Mouse (Mus musculus): Measurements from ENCODE around the gene Cldn12.

Gene Cldn12

DNA sequence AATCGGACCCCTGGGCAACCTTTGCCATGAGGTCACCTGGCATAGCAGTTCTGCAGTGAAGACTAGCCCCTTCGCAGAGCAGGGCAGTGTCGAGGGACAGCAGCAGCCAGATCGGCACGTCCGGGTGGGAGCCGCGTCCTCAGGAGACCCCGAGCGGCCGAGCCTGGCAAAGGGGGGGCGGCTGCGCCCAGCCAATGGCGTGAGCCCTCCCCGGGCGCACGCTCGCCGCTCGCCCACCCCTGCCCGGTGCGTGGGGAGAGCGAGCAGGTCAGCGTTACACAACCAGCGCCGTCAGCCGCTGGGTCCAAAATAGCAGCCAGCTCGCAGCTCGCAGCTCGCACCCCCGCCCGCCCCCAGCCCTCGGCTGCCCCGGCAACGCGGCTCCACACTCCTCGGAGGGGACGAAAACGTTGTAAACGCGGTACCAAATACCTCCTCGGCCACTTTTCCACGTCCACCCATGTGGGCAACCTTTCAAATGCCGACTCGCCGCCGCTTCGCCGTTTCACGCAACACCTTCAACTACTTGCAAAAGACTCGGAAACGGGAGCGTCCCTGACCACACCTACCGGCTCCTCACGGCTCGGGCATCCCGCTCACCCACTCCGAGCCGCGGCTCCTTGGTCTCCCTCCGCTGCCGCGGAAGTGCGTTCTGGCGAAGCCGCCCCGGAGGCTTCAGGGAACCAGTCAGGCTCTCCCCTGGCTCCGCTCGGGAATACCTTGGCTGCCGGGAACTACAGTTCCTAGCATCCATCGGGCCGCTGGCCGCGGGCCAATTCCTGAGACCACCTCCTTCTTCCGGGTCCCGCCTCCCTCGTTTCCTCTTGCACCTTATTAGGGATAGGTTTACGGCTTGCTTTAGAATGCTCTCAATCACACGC is at the start of gene Cldn12:
Gene Cldn12, minus strand, starts transcription at position 763 of the 881 bp plus-strand sequence.
- peak; percentile 56 for DNase-seq (ENCODE audit: extremely low read depth, low read depth)

DNA sequence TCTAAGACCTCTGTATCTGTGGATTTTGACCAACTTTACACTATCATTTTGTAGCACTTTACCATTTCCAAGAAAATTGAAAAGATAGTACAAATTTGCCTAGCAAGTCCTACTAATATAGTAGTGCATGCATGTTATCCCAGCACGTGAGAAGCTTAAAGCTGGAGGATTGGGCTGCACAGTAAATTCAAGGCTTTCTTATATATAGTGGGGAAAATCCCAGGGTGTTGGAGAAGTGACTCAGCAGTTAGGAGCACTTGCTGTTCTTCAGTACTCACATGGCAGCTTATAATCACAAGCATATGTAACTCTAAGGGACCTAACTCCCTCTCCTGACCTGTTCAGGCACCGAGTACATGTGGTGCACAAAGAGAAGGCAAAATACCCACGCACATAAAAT is 47.7 kb upstream of the Cldn12 start:
- no peak for DNase-seq (ENCODE audit: extremely low read depth, low read depth)

DNA sequence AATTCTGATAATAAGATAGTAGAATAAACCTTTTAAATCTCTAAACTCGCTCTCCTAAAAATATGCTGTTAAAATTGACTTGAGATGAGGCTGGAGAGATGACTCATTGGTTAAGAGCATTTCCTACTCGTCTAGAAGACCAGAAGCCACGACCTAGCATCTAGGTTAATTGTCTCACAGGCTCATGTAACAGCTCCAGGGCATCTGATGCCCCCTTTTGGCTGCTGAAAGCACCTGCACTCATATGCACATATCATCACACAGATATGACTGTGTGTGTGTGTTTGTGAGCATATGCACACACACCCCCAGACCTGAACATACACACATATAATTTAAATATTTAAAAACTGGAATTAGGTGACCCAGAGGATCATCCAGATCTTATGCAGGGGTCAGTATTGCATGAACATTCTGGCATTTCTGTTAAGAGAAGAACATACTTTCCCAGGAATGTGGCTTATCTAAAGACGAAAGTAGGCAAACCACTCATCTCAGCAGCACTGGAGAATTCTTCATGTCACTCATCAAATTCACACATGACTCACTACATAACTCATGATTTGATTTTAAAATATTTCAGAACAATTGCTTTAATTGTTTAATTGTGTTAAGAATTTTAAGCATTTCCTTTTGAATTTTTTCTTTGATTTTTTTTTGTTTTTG is 46.4 kb upstream of the Cldn12 start:
- DNase-seq (ENCODE audit: extremely low read depth, low read depth), result no peak

- DNase-seq (ENCODE audit: extremely low read depth, low read depth), result no peak
Observed at GRCm38 (mm10) chr5:5559798-5560197, 45.0 kb upstream of the Cldn12 start.

- no peak for DNase-seq (ENCODE audit: extremely low read depth, low read depth)
Observed at GRCm38 (mm10) chr5:5559079-5559740, 44.5 kb upstream of the Cldn12 start, which contains the start of gene Gtpbp10. Gene Gtpbp10 (minus strand): TSS chr5:5559538.

GRCm38 (mm10) chr5:5551110-5551509 is 36.4 kb upstream of the Cldn12 start:
- no peak for DNase-seq (ENCODE audit: extremely low read depth, low read depth)

GRCm38 (mm10) chr5:5540385-5540784 is 25.6 kb upstream of the Cldn12 start:
- DNase-seq (ENCODE audit: extremely low read depth, low read depth), result no peak

- no peak for DNase-seq (ENCODE audit: extremely low read depth, low read depth)
Observed at GRCm38 (mm10) chr5:5539771-5540170, 25.0 kb upstream of the Cldn12 start.

DNA sequence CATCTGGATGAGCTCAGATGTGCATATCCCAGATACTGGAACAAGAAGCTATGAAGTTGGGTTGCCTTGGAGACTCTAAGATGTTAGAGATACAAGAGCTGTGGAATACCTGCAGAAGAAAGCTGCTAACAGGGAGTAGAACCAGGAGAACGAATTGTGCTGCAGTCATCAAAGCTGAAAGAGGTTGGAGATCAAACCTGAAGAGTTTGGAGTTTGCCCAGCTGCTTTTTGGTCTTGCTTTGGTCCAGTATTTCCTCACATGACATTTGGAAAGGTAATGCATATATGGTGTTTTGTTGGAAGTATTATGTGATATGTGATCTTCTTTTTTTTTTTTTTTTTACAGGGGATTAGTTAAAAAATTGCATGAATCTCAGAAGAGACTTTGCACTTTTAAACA is 21.4 kb upstream of the Cldn12 start:
- DNase-seq (ENCODE audit: extremely low read depth, low read depth), result no peak

GRCm38 (mm10) chr5:5533656-5534420 is 19.1 kb upstream of the Cldn12 start:
- no peak for DNase-seq (ENCODE audit: extremely low read depth, low read depth)

- DNase-seq (ENCODE audit: extremely low read depth, low read depth), result no peak
Observed at GRCm38 (mm10) chr5:5515411-5515810, 653 bp upstream of the Cldn12 start.

DNA sequence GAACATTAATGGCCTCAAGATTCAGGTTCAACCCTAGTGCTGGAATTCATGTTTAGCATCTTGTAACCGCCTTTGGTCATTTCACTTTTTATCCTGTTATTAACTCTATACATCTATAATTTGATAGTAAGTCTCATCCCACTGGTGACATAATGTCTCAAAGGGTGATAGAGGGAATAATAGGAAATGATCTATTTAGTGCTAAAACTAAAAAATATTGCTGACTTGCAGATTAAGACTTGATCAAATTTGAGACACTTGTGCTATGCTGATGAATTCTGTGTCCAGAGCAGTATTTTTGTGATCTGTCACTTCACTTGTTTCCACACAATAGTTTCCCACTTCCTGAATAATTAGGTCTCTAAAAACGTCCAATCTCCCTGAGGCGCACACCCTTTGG is 3.4 kb downstream of the Cldn12 start:
- DNase-seq (ENCODE audit: extremely low read depth, low read depth), result no peak

DNA sequence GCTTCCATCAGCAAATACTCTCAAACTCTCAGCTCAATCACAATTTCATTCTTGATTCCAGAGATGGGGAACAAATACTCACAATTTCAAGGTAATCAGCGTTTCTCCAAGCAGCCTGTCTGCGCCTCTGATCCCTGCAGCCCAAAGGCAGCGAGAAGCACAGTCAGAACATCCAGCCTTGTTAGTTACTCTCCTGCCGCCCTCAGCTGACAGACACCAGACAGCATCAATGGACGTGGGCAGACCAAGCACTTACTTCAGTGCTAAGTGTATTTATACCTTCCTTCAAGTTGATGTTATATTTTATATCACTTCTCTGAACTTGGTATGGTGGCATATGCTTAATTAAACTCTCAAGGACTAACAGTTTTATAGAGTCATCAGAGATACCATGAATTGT is 3.8 kb downstream of the Cldn12 start:
- no peak for DNase-seq (ENCODE audit: extremely low read depth, low read depth)

DNA sequence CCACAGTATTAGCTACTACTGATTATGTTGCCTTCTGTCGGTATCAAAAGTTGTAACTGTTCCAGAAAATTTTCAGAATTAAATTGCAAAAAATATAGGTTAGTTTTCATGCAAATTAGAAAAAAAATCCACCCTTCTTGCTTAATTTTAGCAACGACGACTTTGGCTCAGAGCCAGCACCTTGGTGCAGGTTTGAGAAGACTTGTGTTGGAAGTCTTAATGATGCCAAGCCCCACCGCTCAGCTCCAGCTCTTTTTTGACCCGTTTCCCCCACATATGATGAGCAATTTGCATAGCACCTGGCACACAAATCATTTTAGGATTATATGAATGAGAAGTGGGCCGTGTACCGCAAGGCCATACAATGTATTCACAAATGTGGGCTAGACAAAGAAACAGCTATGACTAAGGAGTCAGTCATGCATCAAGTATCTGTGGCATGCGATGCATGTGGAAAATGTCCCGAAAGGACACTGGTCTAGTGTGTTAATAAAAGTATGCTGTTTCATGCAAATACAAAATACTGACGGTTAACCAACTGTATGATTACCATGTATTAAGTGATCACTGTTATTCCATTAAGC is 4.4 kb downstream of the Cldn12 start:
- DNase-seq (ENCODE audit: extremely low read depth, low read depth), result no peak

GRCm38 (mm10) chr5:5508231-5508630 is 6.5 kb downstream of the Cldn12 start:
- no peak for DNase-seq (ENCODE audit: extremely low read depth, low read depth)

DNA sequence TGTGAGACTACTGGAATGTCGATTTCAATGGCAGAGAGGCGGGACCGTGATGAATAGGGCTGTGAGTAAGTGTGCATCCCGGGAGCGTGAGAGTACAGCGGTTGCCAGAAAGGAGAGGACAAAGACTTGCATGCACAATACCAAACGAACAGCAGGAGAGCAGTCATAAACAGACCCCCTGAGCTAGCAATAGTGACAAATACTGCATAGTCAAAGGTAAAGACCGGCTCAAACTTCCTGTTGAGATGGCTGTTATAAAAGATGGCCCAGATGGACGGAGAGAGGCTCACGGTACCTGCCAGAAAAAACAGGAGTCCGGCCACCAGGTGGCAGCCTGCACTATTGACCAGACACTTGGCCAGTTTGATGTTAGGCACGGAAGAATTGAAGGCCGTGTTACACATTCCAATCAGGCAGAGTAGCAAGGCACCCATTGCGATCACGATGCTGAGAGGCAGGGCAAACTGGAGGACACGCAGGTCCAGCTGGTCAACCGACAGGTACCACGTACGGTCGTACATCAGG is 7.0 kb downstream of the Cldn12 start:
- DNase-seq (ENCODE audit: extremely low read depth, low read depth), result no peak

GRCm38 (mm10) chr5:5504456-5504855 is 10.3 kb downstream of the Cldn12 start:
- no peak for DNase-seq (ENCODE audit: extremely low read depth, low read depth)

DNA sequence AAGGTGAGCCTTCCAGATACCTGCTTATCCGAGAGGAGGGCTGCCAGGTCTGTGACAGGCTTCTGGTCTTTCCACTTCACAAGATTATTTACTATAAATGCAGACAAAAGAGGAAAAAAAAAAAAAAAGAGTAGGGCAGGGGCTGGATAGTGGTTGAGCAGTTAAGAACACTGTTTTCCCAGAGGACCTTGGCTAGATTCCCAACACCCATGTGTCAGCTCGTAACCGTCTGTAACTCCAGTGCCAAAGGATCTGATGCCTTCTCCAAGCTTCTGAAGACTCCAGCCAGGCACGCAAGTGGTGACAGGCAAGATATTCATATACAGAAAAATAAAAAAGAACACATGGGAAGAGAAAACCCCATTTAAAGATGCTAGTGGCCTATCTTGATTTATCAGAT is 11.4 kb downstream of the Cldn12 start:
- DNase-seq (ENCODE audit: extremely low read depth, low read depth), result no peak

DNA sequence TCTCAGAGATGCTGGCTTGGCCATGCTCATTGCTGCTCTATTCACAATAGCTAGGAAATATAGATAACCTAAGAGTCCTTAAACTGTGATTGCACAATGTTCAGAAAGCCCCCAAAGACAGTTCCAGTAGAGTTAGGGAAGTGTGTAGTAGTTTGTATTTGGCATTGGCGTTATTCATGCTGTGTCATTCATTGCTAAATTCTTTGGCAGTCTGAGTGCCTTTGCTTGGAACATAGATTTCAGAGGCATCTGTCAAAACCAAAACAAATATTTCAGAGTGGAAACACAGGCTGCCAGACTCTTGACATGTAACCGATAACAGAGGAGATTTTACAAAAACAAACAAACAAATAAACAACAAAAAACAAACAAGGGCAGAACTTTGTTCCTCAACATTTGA is 13.2 kb downstream of the Cldn12 start:
- DNase-seq (ENCODE audit: extremely low read depth, low read depth), result no peak

DNA sequence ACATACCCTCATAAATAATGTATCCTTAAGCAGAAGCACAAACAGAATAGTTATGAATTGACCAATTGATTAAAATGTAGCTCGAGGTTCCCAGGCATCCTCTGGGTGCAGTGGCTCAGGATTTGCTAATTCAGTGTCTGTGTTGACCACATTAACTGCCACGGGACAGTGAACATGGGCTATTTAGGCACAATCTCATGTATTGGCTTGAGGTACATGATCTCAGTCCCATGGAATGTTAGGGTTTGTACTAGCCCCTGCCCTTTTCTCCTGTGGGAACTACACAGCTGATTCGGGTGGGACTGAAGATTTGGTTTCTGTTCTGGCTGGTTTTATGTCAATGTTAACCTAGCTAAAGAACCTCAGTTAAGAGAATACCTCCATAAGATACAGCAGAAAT is 18.4 kb downstream of the Cldn12 start:
- DNase-seq (ENCODE audit: extremely low read depth, low read depth), result no peak

DNA sequence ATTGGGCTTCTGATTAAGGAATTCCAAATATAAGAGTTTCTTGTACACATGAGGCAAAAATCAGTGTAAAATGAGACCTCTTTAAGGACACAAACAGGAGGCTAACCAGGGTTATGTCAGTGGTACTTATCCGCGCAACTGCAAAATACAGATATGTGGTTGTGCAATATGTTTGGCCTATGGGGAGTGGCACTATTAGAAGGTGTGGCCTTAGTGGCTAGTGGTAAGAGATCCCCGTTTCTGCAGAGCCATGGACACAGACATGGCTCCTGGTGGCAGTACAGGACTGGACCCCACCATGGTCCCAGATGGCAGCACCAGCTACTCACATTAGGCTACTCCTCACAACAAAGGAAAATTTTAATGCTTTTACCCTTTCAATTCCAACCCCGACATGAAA is 19.7 kb downstream of the Cldn12 start:
- DNase-seq (ENCODE audit: extremely low read depth, low read depth), result no peak

All from MEL-GATA-1-ER (cell line).